Mouse (Mus musculus): Measurements from ENCODE around the gene Ddx39. TPM values are rescaled to one million over a fixed set of nuclear protein-coding genes. Genes with fewer than 3 reads are reported as not detected.
A peak's percentile ranks its signal among the peaks of the same experiment; 100 is the strongest.

Gene Ddx39
- polyA plus RNA-seq, 1 experiment from 2014 or later, result 191 TPM

GRCm38 (mm10) chr8:83674497-83674896, 40.5 kb upstream of the Ddx39 start:
- Histone ChIP-seq H3K27ac (replicated peaks; ENCODE audit: low read depth, low read length) (no peak overlapping the region), H3K4me1 (ENCODE audit: control insufficient read depth, insufficient read depth, low read length) (no peaks in the 10 kb centered on the region), H3K36me3 (replicated peaks; ENCODE audit: control insufficient read depth, insufficient read depth, low read depth, low read length) (peaks cover 4% of the 10 kb centered on the region), H3K9ac (replicated peaks; ENCODE audit: low read length) (no peak overlapping the region), H3K27me3 (ENCODE audit: control insufficient read depth, insufficient read depth, low read length) (no peaks in the 10 kb centered on the region), H3K4me3 (ENCODE audit: low read depth, low read length) (no peak overlapping the region), H3K9me3 (replicated peaks; ENCODE audit: control insufficient read depth, low read length) (no peaks in the 10 kb centered on the region), H3K4me2 (ENCODE audit: low read depth, low read length) (no peak overlapping the region)
- DNase-seq (ENCODE audit: low spot score) (no peak), ATAC-seq (replicated peaks; ENCODE audit: insufficient number of reproducible peaks, low FRiP score, low TSS enrichment, low read depth) (no peak)
- WGBS, result 89% methylated on average over 5 of the region's 5 CpGs

- no peak for ATAC-seq (replicated peaks; ENCODE audit: insufficient number of reproducible peaks, low FRiP score, low TSS enrichment, low read depth)
- Histone ChIP-seq H3K27ac (replicated peaks; ENCODE audit: low read depth, low read length) (no peak overlapping the region), H3K4me3 (ENCODE audit: low read depth, low read length) (no peak overlapping the region), H3K9ac (replicated peaks; ENCODE audit: low read length) (no peak overlapping the region), H3K27me3 (ENCODE audit: control insufficient read depth, insufficient read depth, low read length) (no peaks in the 10 kb centered on the region), H3K4me2 (ENCODE audit: low read depth, low read length) (no peak overlapping the region), H3K36me3 (replicated peaks; ENCODE audit: control insufficient read depth, insufficient read depth, low read depth, low read length) (peaks cover 4% of the 10 kb centered on the region), H3K9me3 (replicated peaks; ENCODE audit: control insufficient read depth, low read length) (no peaks in the 10 kb centered on the region), H3K4me1 (ENCODE audit: control insufficient read depth, insufficient read depth, low read length) (peaks cover 3% of the 10 kb centered on the region; the same call in 1 of the 2 replicates)
- DNase-seq (ENCODE audit: low spot score), result no peak
- 92% methylated on average over 12 of the region's 12 CpGs for WGBS
Measured at GRCm38 (mm10) chr8:83679866-83680265, 35.1 kb upstream of the Ddx39 start.

- Histone ChIP-seq H3K9me3 (replicated peaks; ENCODE audit: control insufficient read depth, low read length) (no peaks in the 10 kb centered on the region), H3K4me1 (ENCODE audit: control insufficient read depth, insufficient read depth, low read length) (peaks cover 3% of the 10 kb centered on the region; the same call in 1 of the 2 replicates), H3K27me3 (ENCODE audit: control insufficient read depth, insufficient read depth, low read length) (no peaks in the 10 kb centered on the region), H3K27ac (replicated peaks; ENCODE audit: low read depth, low read length) (peak overlapping the region; percentile 70), H3K36me3 (replicated peaks; ENCODE audit: control insufficient read depth, insufficient read depth, low read depth, low read length) (peaks cover 4% of the 10 kb centered on the region), H3K4me3 (ENCODE audit: low read depth, low read length) (no peak overlapping the region), H3K4me2 (ENCODE audit: low read depth, low read length) (no peak overlapping the region; the same call in 1 of the 2 replicates), H3K9ac (replicated peaks; ENCODE audit: low read length) (peak overlapping the region; percentile 25; the same call in 1 of the 2 replicates)
- WGBS, result 66% methylated on average over 5 of the region's 5 CpGs
- DNase-seq (ENCODE audit: low spot score) (no peak), ATAC-seq (replicated peaks; ENCODE audit: insufficient number of reproducible peaks, low FRiP score, low TSS enrichment, low read depth) (no peak)
Measured at GRCm38 (mm10) chr8:83680603-83681002, 34.4 kb upstream of the Ddx39 start.

DNA sequence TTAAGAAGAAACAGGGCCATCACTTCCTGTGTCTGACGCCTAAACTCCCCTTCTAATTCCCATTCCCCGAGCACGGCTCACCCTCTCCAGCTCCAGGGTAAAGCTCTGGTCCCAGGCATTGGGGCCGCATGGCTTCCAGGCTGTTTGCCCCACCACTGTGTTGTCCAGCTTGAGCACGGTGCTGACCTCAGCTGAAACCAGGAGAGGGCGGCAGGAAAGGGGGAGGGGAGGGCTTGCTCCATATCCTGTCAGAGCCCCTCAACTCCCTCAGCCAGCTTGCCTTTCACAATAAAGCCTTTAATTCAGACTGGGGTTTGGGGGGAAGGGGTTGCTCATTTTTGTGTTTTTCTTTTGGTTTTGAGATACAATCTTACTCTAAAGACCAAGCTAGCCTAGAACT, 33.9 kb upstream of the Ddx39 start:
- WGBS, result 7% methylated on average over 6 of the region's 6 CpGs
- no peaks in the 10 kb centered on the region for H3K27me3 ChIP-seq (ENCODE audit: control insufficient read depth, insufficient read depth, low read length)
- DNase-seq (ENCODE audit: low spot score), result peak; percentile 55
- H3K27ac ChIP-seq (replicated peaks; ENCODE audit: low read depth, low read length), result peak overlapping the region; percentile 70
- ATAC-seq (replicated peaks; ENCODE audit: insufficient number of reproducible peaks, low FRiP score, low TSS enrichment, low read depth), result peak; percentile 66; the same call in 1 of the 2 replicates
- peaks cover 4% of the 10 kb centered on the region for H3K36me3 ChIP-seq (replicated peaks; ENCODE audit: control insufficient read depth, insufficient read depth, low read depth, low read length)
- no peak overlapping the region; the same call in 1 of the 2 replicates for H3K4me2 ChIP-seq (ENCODE audit: low read depth, low read length)
- peaks cover 3% of the 10 kb centered on the region; the same call in 1 of the 2 replicates for H3K4me1 ChIP-seq (ENCODE audit: control insufficient read depth, insufficient read depth, low read length)
- H3K4me3 ChIP-seq (ENCODE audit: low read depth, low read length), result no peak overlapping the region
- peak overlapping the region; percentile 25; the same call in 1 of the 2 replicates for H3K9ac ChIP-seq (replicated peaks; ENCODE audit: low read length)
- no peaks in the 10 kb centered on the region for H3K9me3 ChIP-seq (replicated peaks; ENCODE audit: control insufficient read depth, low read length)

DNA sequence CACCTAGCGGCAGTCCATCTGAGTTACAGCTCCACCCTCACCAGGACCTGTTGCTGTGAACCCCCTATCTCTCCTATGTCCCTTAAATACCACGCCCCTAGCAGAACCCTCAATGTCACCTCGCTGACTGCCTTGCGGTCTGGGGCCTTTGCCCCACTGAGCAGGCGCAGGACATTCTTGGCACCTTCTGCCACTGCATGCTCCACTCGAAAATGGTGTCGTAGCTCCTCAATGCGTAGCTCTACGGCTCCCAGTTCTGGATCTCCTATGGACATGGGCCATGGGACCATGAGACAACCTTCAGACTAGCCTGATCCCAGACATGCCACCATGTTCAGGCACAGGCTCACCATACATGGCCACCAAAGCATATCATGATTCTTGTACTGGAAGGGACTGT, 30.5 kb upstream of the Ddx39 start:
- 92% methylated on average over 9 of the region's 9 CpGs for WGBS
- H3K36me3 ChIP-seq (replicated peaks; ENCODE audit: control insufficient read depth, insufficient read depth, low read depth, low read length), result no peaks in the 10 kb centered on the region; the same call in 1 of the 2 replicates
- ATAC-seq (replicated peaks; ENCODE audit: insufficient number of reproducible peaks, low FRiP score, low TSS enrichment, low read depth), result no peak

DNA sequence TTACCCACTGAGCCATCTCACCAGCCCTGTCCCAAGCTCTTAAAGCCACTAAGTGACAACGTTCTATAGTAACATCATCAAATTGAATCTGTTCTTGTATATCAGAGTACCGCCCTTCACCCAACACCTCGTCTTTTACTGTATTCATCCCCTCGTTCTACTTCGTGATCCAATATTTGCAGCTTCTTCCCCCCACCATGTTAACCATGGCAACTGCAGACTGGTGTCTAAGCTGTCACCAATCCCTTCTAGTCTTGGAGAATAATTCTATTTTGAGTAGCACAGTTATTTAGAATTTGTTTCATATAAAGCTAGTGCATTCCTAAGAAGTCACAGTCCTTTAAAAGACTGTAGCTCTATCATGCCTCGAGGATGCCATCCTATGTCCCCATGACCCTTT, 25.7 kb upstream of the Ddx39 start:
- no peak overlapping the region for H3K9ac ChIP-seq (replicated peaks; ENCODE audit: low read length)
- H3K4me3 ChIP-seq (ENCODE audit: low read depth, low read length), result no peak overlapping the region
- H3K27me3 ChIP-seq (ENCODE audit: control insufficient read depth, insufficient read depth, low read length), result no peaks in the 10 kb centered on the region
- H3K9me3 ChIP-seq (replicated peaks; ENCODE audit: control insufficient read depth, low read length), result no peaks in the 10 kb centered on the region
- H3K27ac ChIP-seq (replicated peaks; ENCODE audit: low read depth, low read length), result no peak overlapping the region
- 85% methylated on average over 6 of the region's 6 CpGs for WGBS
- H3K4me2 ChIP-seq (ENCODE audit: low read depth, low read length), result no peak overlapping the region
- no peak for DNase-seq (ENCODE audit: low spot score)
- peaks cover 2% of the 10 kb centered on the region; the same call in 1 of the 2 replicates for H3K36me3 ChIP-seq (replicated peaks; ENCODE audit: control insufficient read depth, insufficient read depth, low read depth, low read length)
- H3K4me1 ChIP-seq (ENCODE audit: control insufficient read depth, insufficient read depth, low read length), result no peaks in the 10 kb centered on the region; the same call in 1 of the 2 replicates
- ATAC-seq (replicated peaks; ENCODE audit: insufficient number of reproducible peaks, low FRiP score, low TSS enrichment, low read depth), result no peak

More for the DNA sequence above, 30.5 kb upstream of the Ddx39 start:
- Histone ChIP-seq H3K4me2 (ENCODE audit: low read depth, low read length) (no peak overlapping the region), H3K27ac (replicated peaks; ENCODE audit: low read depth, low read length) (no peak overlapping the region), H3K4me3 (ENCODE audit: low read depth, low read length) (no peak overlapping the region), H3K4me1 (ENCODE audit: control insufficient read depth, insufficient read depth, low read length) (peaks cover 3% of the 10 kb centered on the region; the same call in 1 of the 2 replicates), H3K9ac (replicated peaks; ENCODE audit: low read length) (no peak overlapping the region), H3K27me3 (ENCODE audit: control insufficient read depth, insufficient read depth, low read length) (no peaks in the 10 kb centered on the region), H3K9me3 (replicated peaks; ENCODE audit: control insufficient read depth, low read length) (no peaks in the 10 kb centered on the region)
- DNase-seq (ENCODE audit: low spot score), result no peak

DNA sequence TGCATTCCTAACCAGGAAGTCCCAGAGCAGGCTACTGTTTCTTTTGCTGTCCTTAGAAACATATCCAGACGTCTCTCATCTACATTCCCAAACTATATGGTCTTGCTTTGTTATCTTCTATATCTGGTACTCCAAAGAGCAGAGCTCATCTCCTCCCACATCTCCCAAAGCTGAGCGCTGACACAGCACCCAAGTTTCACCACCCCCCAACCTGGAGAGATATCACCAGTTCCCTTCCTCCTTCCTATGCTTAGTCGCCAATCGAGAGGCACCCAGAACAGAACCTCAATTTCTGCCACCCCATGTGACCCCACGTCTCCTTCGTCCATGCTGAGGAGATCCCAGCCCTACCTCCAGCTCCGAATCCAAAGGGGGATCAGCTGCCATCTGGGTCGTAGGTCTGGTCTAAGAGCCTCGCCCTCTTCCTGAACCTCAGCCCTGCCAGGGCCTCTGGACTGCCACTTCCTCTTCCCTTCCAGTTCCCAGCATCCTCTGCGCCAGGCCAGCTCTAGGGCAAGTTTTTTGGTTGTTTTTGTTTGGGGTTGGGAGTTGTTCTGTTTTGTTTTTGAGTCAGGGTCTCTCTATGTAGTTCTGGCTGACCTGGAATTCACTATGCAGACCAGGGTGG, 21.3 kb upstream of the Ddx39 start:
- 86% methylated on average over 10 of the region's 10 CpGs for WGBS
- H3K4me1 ChIP-seq (ENCODE audit: control insufficient read depth, insufficient read depth, low read length), result peaks cover 3% of the 10 kb centered on the region
- no peaks in the 10 kb centered on the region for H3K27me3 ChIP-seq (ENCODE audit: control insufficient read depth, insufficient read depth, low read length)
- H3K9me3 ChIP-seq (replicated peaks; ENCODE audit: control insufficient read depth, low read length), result no peaks in the 10 kb centered on the region
- no peak overlapping the region for H3K27ac ChIP-seq (replicated peaks; ENCODE audit: low read depth, low read length)
- H3K36me3 ChIP-seq (replicated peaks; ENCODE audit: control insufficient read depth, insufficient read depth, low read depth, low read length), result 0 out of 2 replicates have a peak, but pooled peaks cover 2% of the 10 kb centered on the region
- no peak for DNase-seq (ENCODE audit: low spot score)
- no peak overlapping the region for H3K4me3 ChIP-seq (ENCODE audit: low read depth, low read length)
- no peak for ATAC-seq (replicated peaks; ENCODE audit: insufficient number of reproducible peaks, low FRiP score, low TSS enrichment, low read depth)
- no peak overlapping the region for H3K4me2 ChIP-seq (ENCODE audit: low read depth, low read length)
- no peak overlapping the region for H3K9ac ChIP-seq (replicated peaks; ENCODE audit: low read length)

- WGBS, result 89% methylated on average over 11 of the region's 11 CpGs
Measured at GRCm38 (mm10) chr8:83694369-83695160, 20.4 kb upstream of the Ddx39 start.

More at GRCm38 (mm10) chr8:83694369-83695160, 20.4 kb upstream of the Ddx39 start:
- H3K9me3 ChIP-seq (replicated peaks; ENCODE audit: control insufficient read depth, low read length), result no peaks in the 10 kb centered on the region
- H3K36me3 ChIP-seq (replicated peaks; ENCODE audit: control insufficient read depth, insufficient read depth, low read depth, low read length), result 0 out of 2 replicates have a peak, but pooled peaks cover 2% of the 10 kb centered on the region
- ATAC-seq (replicated peaks; ENCODE audit: insufficient number of reproducible peaks, low FRiP score, low TSS enrichment, low read depth) (no peak), DNase-seq (ENCODE audit: low spot score) (no peak)
- H3K9ac ChIP-seq (replicated peaks; ENCODE audit: low read length), result no peak overlapping the region
- H3K4me2 ChIP-seq (ENCODE audit: low read depth, low read length), result no peak overlapping the region
- H3K4me1 ChIP-seq (ENCODE audit: control insufficient read depth, insufficient read depth, low read length), result peaks cover 3% of the 10 kb centered on the region
- no peak overlapping the region for H3K27ac ChIP-seq (replicated peaks; ENCODE audit: low read depth, low read length)
- no peak overlapping the region for H3K4me3 ChIP-seq (ENCODE audit: low read depth, low read length)
- H3K27me3 ChIP-seq (ENCODE audit: control insufficient read depth, insufficient read depth, low read length), result no peaks in the 10 kb centered on the region

Measured in embryonic facial prominence, embryonic 11.5 days (tissue).